Mouse (Mus musculus): ENCODE results near the gene LTO1. TPM values are rescaled to one million over a fixed set of nuclear protein-coding genes. Genes with fewer than 3 reads are reported as not detected.

The LTO1 gene
- polyA plus RNA-seq (2014; fragmentation: Illumina TruSeq; extraction: RNeasy Lipid Tissue Mini Kit (QIAGEN cat#74804); ENCODE audit: low replicate concordance) = 3.6 TPM

GRCm38 (mm10) chr7:144914948-144915750 lies at the start of gene LTO1:
Gene LTO1, plus strand, starts transcription at chr7:144915100.

GRCm38 (mm10) chr7:144896294-144897218 lies 18.3 kb upstream of the LTO1 start, which contains the start of gene Fgf15:
Gene Fgf15, plus strand, starts transcription at chr7:144896531.

DNA sequence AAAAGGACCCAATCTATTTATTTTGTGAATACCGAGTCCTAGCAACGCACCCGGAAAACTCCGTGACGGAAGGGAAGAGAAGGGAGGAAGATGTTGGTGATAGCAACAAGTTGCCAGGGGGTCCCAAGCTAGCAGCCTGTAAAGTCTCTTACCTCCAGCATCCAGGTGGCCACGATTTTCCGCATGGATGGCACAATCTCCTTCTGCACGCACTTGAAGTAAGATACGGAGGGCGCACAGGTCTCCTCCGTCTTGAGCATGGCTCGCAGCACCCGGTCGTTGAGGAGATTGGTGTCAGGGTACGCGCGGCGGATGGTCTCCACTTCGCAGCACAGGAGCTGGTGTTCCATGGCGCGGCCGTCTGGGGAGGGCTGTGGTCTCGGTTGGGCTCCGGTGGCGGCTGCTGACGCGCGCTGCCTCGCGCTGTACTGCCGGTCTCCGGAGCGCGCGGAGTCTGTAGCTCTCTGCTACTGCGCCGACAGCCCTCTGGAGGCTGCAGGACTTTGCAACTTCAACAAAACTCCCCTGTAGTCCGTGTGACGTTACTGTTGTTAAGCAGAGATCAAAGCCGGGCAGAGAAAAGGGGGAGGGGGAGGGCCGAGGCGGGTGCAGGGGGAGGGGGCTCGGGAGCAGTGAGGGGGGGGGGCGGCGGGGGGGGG lies 24.6 kb downstream of the LTO1 start, which contains the start of gene Ccnd1:
Gene Ccnd1 (minus strand): TSS at position 582 of the 659 bp plus-strand sequence.

Other genes with a start within 250 kb of the LTO1 start
- gene Ano1, start 163.1 kb upstream of the LTO1 start, polyA plus RNA-seq (2014; fragmentation: Illumina TruSeq; extraction: RNeasy Lipid Tissue Mini Kit (QIAGEN cat#74804); ENCODE audit: low replicate concordance) = 2.9 TPM
- gene Fgf3, start 77.0 kb upstream of the LTO1 start, polyA plus RNA-seq (2014; fragmentation: Illumina TruSeq; extraction: RNeasy Lipid Tissue Mini Kit (QIAGEN cat#74804); ENCODE audit: low replicate concordance) = not detected
- gene Fgf4, start 67.7 kb upstream of the LTO1 start, polyA plus RNA-seq (2014; fragmentation: Illumina TruSeq; extraction: RNeasy Lipid Tissue Mini Kit (QIAGEN cat#74804); ENCODE audit: low replicate concordance) = 0.26 TPM
- not detected for gene Fgf15, start 18.6 kb upstream of the LTO1 start, polyA plus RNA-seq (2014; fragmentation: Illumina TruSeq; extraction: RNeasy Lipid Tissue Mini Kit (QIAGEN cat#74804); ENCODE audit: low replicate concordance)
- gene Ccnd1, start 24.8 kb downstream of the LTO1 start, polyA plus RNA-seq (2014; fragmentation: Illumina TruSeq; extraction: RNeasy Lipid Tissue Mini Kit (QIAGEN cat#74804); ENCODE audit: low replicate concordance) = 16.6 TPM

Data from small intestine, adult 10 weeks (tissue).